Mouse (Mus musculus) left cerebral cortex, postnatal 25 days (tissue): ENCODE results near the gene Tardbp. TPM values are rescaled to one million over a fixed set of nuclear protein-coding genes. Genes with fewer than 3 reads are reported as not detected.

Experiments used
- DNase-seq, 2 experiments: peaks; one replicate each; pipeline ENCODE4 v3.0.0; 2022; ENCODE audit warnings: low spot score in 2 of 2, mixed read lengths in 1 of 2
- intact Hi-C: fragments of 180-260 bp; cut with DNase I; formaldehyde crosslinking; loops from one replicate; pipeline ENCODE4 v1.15.1; 2025
- total RNA-seq, 2 experiments: library from RNA; stranded (reverse); gene quantifications; 2 replicates each; pipeline ENCODE4 v1.2.3; 2021

The Tardbp gene
- total RNA-seq: 100 to 1,000 TPM; 187 to 201 TPM

DNA sequence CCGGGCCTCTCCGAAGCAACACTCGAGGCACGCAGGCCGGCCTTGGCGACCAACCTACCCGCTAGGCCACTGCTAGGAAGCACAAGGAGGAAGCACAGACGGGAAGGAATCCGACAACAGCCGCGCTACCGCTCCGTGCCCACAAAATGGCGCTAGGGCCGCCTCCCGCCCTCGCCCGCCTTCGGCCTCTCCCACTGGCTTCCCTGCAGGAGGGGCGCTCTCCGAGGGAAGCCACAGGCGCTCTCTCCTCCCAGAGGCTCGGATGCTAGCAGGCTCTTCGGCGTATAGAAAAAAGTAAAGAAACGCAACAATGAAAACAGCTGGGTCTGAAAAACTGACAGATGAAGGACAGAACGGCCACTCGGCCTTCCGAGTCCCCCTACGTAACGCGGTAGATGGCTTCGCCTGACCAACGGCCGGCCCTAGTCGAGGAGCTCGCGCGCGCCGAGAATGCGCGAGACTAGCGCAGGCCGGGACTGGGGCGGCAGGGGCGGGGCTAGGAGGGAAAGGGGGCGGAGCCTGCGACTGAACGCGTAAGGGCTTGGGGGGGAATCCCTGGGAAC is at the start of gene Tardbp:
Tardbp (minus strand) TSS at position 397 of the 563 bp plus-strand sequence.
- DNase-seq: peak; percentile 93 to 95
- intact Hi-C loops: no loop called here

DNA sequence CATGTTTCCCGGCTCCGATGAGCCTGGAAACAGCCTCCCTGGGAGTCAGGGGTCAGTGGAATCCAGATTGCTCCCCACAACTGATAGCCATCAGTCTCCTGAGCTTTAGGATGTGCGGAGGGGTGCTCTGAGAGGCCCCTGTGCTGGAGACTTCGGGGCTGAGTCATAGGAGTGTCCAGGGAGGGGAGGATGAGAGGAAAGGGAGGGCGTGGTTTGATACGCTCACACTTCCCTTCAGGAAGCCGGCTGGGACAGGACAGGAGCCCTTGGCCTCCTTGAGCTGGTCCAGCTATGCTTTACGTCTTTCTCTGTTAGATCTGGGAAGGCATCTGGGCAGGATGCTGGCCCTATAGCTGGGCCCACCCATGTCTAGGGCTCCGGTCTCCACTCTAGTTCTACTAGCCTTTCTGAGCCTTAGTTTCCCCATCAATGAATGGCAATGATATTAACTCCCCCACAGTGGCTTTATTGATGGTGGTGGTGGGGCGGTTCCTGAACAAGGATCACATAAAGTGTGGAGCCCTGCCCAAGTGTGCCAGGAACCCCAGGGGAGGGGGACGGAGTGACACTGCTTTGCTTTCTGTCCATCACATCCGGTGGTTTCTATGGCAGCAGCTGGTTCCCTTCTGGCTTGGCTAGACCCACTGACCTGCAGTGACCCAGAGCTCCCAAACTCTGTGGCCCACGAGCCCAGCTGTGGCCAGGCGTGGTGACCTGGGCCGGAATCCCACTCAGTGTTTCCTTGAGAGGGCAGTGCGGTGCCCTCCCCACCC is 49.6 kb upstream of the Tardbp start:
- intact Hi-C loops: no loop called here
- no peak for DNase-seq

DNA sequence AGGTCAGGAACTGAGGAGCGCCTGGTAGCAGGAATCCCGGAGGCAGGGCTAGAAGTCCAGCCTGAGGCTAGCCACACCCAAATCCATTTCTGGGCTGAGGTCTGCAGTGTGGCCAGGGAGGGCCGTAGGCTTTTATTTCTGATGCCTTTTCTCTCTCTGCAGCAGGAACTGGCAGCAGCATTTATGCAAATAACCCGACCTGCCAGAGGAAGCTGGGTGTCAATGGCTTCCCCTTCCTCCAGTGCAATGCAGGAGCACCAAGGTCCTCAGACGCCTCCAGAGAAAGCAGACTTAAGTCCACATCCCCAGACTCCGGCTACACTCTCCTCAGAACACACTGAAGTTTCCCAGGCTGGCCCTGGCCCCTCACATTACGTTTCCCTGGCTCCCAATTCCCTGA is 48.2 kb upstream of the Tardbp start:
- intact Hi-C loops: no loop called here
- DNase-seq: no peak

DNA sequence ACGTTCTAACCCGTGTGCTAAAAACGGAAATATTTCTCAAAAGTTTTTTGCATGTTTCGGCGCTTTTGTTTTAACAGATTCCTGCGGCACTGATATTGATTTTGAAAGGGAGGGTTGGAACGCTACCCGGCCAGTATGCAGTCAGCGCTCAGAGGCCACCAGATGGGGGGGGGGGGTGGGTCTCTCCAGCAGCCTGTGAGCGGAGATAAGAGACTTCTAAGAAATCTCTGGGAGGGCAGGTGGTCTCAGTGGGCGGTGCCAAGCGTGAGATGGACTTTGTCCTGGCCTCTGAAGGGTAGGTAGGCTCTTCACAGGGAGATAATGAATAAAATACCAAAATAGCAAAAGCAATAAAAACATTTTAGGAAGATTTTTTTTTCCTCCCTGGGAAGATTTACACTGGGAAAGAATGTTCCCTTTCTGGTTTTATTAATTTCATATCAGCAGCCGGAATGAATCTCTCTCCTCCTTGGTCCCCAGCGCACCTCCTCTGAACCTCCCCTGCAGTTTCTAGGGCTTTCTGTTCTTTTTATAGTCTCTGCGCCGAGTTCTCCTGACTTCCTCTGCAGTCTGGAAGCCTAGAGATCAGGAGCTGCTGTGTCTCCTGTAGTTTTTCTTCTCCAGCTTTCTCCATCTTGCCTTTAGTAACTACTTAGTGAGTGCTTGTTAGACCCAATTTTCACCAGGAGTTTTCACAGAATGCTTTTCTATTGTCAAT is 44.6 kb upstream of the Tardbp start:
- peak in 1 of 2 experiments; percentile 50 for DNase-seq
- intact Hi-C loops: no loop called here

DNA sequence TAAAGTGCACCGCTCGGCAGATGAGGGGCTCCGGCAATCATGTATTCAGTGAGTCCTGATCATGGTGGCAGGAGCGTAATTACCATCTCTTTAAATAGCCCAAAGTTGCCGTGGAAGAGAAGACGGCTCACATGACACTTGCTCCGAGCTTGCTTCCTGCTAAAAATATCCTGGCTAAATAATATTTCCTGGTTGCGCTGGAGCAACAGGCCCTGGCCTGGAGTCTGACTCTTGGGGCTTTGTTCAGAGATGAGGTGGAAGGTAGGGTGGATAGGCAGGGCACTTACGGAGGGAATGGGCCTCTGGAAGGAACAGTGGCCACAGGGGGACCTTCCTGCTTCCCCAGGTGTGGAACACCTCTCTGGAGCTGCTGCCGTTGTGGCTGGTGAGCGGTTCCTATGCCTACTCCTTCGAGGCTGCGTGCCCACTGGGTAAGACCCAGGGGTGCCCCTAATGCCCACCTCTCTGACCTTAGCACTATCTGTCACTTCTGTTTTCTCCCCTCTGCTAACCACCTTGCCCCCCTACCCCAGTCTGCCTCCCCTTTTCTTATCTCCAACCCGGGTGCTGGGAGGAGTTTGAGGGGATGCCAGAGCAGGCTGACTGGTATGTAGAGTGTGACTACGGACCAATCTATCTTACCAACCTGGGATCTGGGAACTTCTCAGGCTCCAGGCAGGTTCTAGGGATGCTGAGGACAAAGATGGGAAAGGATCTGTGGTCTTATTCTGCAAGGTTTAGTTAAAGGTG is 40.4 kb upstream of the Tardbp start:
- intact Hi-C loops: no loop called here
- peak in 1 of 2 experiments; percentile 20 for DNase-seq

DNA sequence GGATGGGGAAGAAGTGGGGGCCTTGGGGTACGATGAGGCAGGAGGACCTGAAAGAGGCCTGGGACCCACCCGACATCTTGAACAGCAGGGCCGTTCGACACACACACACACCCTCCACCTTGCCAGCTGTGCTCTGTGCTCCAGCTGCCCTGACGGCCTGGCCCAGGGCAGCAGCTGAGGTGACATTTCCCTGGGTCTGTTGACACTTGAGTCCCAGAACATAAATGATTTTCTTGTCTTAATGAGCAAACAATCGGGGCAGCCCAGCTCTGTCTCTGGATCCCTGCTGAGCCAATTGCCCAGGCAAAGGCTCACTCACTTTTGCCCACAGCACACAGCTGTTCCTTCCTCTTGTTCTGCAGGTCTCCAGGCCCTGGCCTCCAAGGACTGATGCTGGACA is 37.2 kb upstream of the Tardbp start:
- DNase-seq: no peak

DNA sequence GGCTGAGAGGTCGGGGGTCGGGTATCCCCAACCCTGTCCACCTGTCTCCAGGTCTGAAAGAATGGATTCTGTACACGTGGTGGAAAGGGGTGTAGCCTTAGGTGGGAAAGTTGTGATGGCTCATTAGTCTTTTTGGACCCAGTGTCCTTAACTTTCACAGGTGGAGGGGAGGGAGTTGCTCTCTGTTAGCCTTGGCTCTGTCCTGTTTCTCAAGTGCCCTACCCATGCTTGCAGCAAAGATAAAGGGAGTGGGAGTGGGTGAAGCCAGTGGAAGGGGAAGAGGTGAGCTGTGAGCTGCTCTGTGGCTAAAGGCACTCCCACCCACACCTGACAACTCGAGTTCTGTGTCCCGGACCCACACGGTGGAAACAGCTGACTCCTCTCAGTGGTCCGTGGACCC is 36.5 kb upstream of the Tardbp start:
- intact Hi-C loops: no loop called here

More for the DNA sequence above, 37.2 kb upstream of the Tardbp start:
- intact Hi-C loops: no loop called here

DNA sequence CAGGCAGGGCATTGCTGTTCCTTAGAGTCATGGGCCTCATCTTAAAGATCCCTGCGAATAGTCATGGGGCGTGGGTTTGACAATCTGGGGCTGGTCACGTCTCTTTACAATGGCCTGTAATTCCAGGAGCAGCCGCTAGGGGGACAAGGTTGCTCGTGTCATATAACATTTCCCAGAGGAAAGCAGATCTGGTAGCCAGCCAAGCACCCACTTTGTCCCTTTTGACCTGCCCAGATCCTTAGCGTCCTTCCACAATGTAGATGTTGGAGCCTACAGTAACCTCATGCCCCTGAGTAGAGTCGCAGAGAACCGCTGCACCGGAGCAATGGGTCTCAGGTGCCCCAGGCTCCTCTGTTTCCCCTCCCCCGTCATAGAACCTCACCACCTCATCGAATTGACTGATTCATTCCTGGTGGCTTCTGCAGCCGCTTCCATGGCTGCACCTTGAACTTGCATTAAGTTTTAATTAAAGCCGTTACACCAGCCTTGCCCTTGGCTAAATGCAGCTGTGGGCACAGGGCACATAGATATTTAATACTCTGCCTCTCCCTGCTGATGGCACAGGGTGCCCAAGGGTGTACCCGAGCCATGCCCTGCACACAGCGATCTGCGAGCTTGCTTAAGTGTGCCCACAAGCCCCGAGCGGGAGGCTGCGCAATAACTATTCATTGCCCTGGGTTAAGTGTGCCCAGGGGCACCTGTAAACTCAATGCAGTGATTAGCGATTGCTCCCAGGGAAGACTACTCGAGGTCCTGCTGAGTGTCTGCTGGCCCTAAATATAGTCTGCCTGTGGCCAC is 35.5 kb upstream of the Tardbp start:
- peak; percentile 48 to 50 for DNase-seq
- intact Hi-C loops: no loop called here

More for the DNA sequence above, 36.5 kb upstream of the Tardbp start:
- DNase-seq: no peak

DNA sequence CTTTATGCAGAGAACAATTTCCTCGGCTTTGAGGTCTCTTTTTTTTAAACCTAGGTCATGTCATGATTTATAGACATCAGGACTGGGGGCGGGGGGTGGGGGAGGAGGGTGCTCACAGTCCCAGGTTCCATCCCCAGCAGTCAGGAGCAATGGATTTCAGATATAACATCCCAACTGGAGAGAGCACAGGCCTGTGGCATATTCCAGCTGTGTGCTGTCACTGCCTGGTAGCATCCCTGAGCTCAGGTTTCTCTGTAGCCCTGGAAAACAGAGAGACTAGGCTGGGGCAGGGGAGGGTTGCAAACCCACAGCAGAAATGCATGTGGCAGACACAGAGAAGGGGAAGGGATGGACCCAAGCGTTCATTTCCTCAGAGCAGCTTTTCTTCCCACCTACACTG is 33.4 kb upstream of the Tardbp start:
- no peak for DNase-seq
- intact Hi-C loops: no loop called here

DNA sequence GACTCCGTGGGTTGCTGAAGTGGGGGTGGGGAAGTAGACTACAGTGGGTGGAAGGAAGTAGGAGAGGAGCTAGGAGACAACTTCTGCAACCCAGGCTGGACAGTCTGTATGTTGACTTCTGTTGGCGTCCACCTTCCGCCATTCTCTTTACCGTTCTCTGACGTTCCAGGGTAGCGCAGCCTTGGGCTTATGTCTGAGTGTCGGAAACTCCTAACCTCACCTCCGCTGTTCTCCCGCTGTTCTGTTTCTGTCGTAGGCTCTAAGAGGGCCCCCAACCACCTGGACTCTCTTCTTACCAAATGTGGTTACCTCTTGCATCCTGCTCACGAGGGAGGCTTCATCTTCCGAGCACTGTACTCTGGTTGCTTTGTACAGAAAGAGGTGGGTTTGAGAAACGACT is 31.0 kb upstream of the Tardbp start:
- DNase-seq: no peak
- intact Hi-C loops: no loop called here

DNA sequence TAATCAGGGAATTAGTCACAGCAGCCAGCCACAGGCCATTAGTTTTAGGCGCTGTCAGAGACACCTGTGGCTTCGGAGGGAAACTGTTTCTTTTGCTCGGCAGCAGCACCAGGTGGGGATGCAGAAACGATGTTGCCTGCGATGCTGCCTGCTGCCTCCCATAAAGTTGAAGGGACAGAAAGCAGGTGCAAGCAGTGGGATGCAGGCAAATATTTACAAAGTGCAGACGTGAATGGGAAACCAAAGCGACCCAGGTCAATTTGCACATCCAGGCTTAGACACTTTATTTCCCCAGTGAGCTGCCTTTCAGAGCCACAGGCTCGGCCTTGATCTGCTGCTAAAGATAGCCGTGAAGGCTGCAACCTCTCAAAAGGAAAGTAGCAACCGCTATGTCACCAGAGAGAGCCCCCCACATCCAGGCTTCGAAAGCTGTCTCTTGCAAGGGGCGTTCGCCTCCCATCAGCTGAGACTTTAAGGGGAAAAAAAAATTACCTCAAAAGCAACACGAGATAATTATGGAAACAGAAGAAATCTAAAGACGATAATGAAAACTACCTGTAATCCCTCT is 30.0 kb upstream of the Tardbp start:
- no peak for DNase-seq
- intact Hi-C loops: no loop called here

DNA sequence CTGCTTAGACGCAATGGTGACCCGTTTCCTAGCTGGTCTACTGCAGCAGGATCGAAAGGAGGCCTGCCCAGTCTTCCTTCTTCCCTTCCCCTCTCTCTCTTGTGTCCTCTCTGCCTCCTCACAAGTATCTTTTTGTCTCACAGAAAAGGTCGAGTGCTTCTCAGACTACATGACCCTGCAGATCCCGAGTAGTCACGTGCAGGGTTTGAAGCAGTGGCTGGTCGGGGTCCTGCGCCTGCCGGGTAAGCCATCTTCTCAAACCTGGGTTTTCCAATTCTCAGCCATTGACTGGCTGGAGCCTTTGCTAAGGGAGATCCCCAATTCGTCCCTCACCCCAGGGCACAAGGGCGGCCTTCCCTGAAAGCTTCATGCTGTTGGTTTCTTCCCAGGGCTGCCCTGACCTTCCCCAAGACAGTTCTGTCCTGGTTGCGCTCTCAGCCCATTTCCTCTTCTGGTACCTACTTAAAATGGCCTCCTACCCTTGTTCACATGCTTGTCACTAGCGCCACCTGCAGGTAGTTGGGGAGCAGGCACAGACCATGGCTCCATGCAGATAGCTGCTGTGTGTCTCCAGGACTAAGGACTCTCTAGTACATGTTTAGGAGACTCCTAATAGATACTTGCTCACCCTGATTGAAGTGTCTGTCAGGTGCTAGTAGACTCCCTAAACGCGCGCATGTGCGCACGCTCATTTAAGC is 28.0 kb upstream of the Tardbp start:
- intact Hi-C loops: no loop called here
- no peak for DNase-seq

DNA sequence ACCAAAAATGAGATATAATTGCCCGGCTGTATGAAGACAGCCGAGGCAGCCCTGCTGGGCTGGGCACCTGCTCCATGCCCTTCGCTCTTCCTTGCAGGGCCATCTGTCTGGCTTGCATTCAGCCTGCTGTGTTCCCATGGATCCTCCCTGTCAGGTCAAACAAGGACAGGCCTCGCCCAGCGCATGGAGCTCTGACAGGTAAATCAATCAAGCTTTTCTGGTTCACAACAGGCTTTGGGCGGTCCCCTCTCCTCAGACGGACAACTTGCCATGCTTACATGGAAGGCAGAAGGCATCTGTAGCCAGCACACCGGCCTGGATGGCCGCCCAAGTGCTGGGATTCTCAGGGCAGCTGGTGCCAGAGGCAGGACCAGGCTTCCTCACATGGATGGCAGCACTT is 24.2 kb upstream of the Tardbp start:
- intact Hi-C loops: no loop called here
- DNase-seq: no peak

DNA sequence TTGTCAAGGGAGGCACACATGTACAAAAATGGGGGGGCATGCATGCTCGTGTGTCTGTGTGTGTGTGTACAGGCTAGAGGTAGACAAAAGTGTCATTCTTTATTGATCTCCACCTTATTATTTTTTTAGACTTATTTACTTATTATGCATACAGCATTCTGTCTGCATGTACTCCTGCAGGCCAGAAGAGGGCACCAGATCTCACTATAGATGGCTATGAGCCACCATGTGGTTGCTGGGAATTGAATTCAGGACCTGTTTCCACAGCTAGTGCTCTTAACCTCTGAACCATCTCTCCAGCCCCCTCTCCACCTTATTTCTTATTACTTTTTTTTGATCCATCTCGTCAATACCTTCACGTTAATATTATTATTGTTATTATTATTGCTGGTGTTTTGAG is 22.5 kb upstream of the Tardbp start:
- no peak for DNase-seq
- intact Hi-C loops: no loop called here

DNA sequence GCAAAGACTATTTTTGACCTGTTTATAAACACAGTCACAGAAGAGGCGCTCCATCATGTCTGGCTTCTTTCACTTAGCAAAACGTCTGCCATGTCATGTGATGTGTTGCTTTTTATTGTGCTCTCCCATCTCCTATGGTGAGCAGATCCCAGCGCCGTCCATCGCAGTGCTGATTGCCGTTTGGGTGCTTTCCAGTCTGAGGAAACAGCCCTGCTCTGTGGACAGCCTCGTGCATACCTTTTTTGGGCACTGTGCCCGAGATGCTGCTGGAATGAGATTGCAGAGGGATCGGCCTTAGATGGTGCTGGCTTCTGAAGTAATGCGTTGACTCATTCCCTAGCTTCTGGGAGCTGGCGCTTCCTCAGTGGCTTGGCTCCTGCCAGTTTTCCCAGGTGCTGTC is 19.8 kb upstream of the Tardbp start:
- intact Hi-C loops: no loop called here
- peak; percentile 30 to 64 for DNase-seq

DNA sequence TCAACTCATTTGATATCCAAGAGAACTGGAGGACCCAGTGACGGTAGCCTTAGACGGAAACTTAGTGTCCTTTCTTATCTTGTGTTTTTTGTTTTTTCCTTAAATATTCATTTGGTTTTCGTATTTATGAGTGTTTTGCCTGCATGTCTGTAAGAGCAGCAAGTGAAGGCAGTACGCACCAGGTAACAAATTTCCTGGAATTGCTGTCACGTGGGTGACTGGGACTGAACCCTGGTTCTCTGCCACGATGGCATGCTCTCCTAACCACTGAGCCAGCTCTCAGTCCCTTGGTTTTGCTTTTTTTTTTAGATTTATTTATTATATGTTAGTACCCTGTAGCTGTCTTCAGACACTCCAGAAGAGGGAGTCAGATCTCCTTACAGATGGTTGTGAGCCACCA is 18.1 kb upstream of the Tardbp start:
- no peak for DNase-seq
- intact Hi-C loops: no loop called here

DNA sequence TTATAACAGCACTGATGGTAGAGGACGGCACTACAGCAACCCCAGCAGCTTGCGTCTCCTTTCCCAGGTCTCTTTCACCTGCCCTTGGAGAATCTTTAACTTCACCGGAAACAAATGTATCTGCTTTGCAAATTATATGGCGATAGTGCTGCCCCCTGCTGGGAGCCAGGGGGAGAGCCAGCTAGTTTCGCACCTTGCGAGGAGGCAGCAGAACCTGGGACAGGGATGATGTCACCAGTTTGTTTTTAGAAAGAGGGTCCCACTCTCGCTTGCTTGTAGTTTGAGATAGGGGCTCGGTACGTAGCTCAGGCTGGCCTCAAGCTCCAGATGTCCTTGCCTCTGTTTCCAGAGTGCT is 17.3 kb upstream of the Tardbp start:
- intact Hi-C loops: no loop called here
- peak; percentile 37 to 63 for DNase-seq

DNA sequence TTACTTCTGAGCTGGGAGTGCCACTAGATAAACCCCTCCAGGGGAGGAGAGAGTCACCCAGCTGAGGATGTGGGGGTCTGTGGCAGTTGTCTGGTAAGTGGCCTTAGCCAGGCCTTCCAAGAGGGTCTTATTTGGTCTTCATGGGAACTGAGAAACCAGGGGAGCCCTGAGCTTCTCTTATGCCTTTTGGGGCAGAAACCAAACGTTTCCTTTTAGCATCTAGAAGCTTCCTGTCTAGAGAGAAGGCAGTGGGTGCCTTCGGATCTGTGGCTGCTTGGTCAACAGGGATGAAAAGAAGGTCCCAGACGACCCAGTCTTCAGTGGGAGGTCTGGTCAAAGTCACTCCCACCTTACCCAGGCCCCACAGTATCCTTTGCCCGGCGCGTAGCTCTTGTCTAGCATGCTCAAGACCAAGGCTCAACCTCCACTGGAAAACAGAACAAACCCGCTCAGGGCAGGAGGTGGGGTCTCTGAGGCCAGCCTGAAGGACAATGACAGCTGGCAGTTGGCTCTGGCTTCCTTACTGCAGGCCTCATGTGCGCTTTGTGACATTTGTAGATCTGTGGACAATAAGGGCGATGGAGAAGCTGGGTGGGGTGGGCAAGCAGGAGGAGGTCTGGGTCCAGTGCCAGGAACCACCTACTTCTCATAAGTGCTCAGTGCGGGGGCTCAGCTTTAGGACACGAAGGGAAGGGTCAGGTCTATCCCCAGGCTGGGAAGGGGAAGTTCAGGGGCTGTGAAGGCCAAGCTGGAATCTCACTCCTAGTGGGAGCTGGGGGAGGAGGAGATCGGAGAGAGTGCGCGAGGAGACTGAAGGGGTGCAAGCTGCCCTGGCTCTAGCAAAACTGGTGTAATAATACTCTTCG is 16.7 kb upstream of the Tardbp start, which contains the start of gene Gm572:
Gm572 (plus strand) TSS at position 27 of the 866 bp plus-strand sequence.
- intact Hi-C loops: no loop called here

More for the DNA sequence above, 16.7 kb upstream of the Tardbp start, which contains the start of gene Gm572:
- no peak for DNase-seq
